Mouse (Mus musculus) liver, adult 2 months (tissue): ENCODE measurements around the gene Aff3. TPM values are rescaled to one million over a fixed set of nuclear protein-coding genes. Genes with fewer than 3 reads are reported as not detected.

ENCODE experiments used
- DNase-seq: peaks from one replicate; pipeline ENCODE4 v3.0.0-alpha.2; 2011; ENCODE audit warnings: low read depth, low spot score; ENCODE audit errors: extremely low read depth
- H3K27ac ChIP-seq: fragments of 200-500 bp; replicated peaks from 2 replicates; pipeline ENCODE4 v1.5.1; 2012; ENCODE audit warnings: low read depth, mild to moderate bottlenecking, control low read depth, inconsistent platforms, low read length; ENCODE audit not compliant: insufficient read depth
- H3K27me3 ChIP-seq: fragments of 200-500 bp; 2 replicates; pipeline ENCODE4 v1.6.1; 2012; ENCODE audit warnings: mild to moderate bottlenecking, moderate library complexity, low read length, inconsistent platforms; ENCODE audit not compliant: control insufficient read depth, insufficient read depth
- H3K36me3 ChIP-seq: fragments of 200-500 bp; 2 replicates; pipeline ENCODE4 v1.6.1; 2012; ENCODE audit warnings: low read length, inconsistent platforms; ENCODE audit not compliant: control insufficient read depth, insufficient read depth
- H3K4me1 ChIP-seq: fragments of 200-500 bp; 2 replicates; pipeline ENCODE4 v1.6.1; 2011; ENCODE audit warnings: low read length; ENCODE audit not compliant: control insufficient read depth, insufficient read depth
- H3K4me3 ChIP-seq: fragments of 200-500 bp; 2 replicates; pipeline ENCODE4 v1.5.1; 2011; ENCODE audit warnings: low read depth, mild to moderate bottlenecking, control low read depth, low read length, moderate library complexity; ENCODE audit not compliant: insufficient read depth
- H3K79me2 ChIP-seq: fragments of 200-500 bp; 2 replicates; pipeline ENCODE4 v1.6.1; 2012; ENCODE audit warnings: inconsistent platforms, mild to moderate bottlenecking, low read length, moderate library complexity; ENCODE audit not compliant: control insufficient read depth, insufficient read depth
- H3K9ac ChIP-seq: fragments of 200-500 bp; 2 replicates; pipeline ENCODE4 v1.6.1; 2012; ENCODE audit warnings: low read depth, mild to moderate bottlenecking, control low read depth, inconsistent platforms, low read length
- CTCF ChIP-seq: fragments of 200-500 bp; IDR thresholded peaks from 2 replicates; pipeline ENCODE4 v1.5.1; 2011; ENCODE audit warnings: low read depth, low read length, control low read depth
- POLR2A ChIP-seq: fragments of 200-500 bp; IDR thresholded peaks from 2 replicates; pipeline ENCODE4 v1.6.1; 2011; ENCODE audit warnings: low read length, control low read depth; ENCODE audit not compliant: insufficient read depth; ENCODE audit errors: extremely low read depth
- WGBS: fragments of 180-500 bp; shearing (Covaris S2); methylation state at CpG from one replicate; pipeline ENCODE4 v1.1.7; 2018; 5-methylcytosine and 5-hydroxymethylcytosine counted together
- polyA plus RNA-seq: library from polyadenylated mRNA; depleted of rRNA; stranded (reverse); fragments of >200 nt; gene quantifications from 2 replicates; pipeline ENCODE4 v1.2.3, GENCODE M21; 2012
- total RNA-seq: library from RNA; depleted of rRNA; stranded (reverse); fragments of >200 nt; gene quantifications from 2 replicates; pipeline ENCODE4 v1.2.3, GENCODE M21; 2014

Gene Aff3
- total and polyA plus RNA-seq, 2 experiments: 0.18 to 0.28 TPM

DNA sequence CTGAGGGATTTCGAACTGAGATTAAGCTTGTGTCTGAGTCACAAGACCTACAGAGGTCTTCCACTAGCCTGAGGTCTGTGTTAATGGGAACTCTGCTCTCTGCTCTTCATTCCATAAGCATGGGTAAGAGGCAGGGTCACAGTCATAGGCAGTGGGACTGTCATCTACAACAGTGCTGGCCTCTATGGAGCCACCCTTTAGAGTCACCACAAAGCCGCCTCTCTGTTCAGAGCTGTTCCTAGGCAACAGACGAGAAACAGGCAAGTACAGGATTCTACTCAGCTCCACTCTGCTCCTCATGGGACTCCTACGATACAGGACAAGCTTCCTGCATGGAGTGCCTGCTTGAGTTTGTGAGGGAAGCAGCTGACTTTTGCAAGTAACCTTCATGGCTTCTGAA lies 371.9 kb downstream of the Aff3 start:
- WGBS: 89% methylated on average over 4 of the region's 4 CpGs
- H3K79me2 ChIP-seq: no peaks in the 10 kb centered on the region
- H3K4me3 ChIP-seq: no peak overlapping the region
- DNase-seq: no peak
- TF ChIP-seq CTCF (no peak), POLR2A (no peak)
- no peaks in the 10 kb centered on the region; the same call in 1 of the 2 replicates for H3K27me3 ChIP-seq
- H3K9ac ChIP-seq: no peak overlapping the region
- no peak overlapping the region for H3K27ac ChIP-seq
- no peaks in the 10 kb centered on the region for H3K36me3 ChIP-seq
- no peaks in the 10 kb centered on the region for H3K4me1 ChIP-seq

DNA sequence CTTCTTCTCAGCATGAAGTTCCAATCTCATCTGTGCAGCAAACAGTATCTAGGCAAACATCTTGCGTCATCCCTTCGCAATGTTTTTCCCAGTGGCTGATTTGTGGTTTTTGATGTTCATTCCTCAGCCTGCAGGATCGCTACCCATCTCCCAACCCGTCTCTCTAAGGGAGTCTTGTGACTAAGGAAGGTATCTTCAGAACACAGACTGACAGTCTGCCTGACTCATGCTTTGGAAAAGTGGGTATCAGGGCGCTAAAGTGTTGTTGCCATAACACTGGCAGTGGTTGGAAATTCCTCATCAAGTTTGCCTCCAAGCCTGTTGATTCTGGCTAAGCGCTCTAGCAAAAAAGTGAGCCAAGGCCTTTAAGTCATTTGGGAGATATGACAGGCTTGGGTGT lies 372.8 kb downstream of the Aff3 start:
- Histone ChIP-seq H3K4me1 (no peaks in the 10 kb centered on the region), H3K4me3 (no peak overlapping the region), H3K79me2 (no peaks in the 10 kb centered on the region), H3K27me3 (no peaks in the 10 kb centered on the region; the same call in 1 of the 2 replicates), H3K9ac (no peak overlapping the region), H3K36me3 (no peaks in the 10 kb centered on the region), H3K27ac (no peak overlapping the region)
- DNase-seq: no peak
- no peak for TF ChIP-seq CTCF
- no peak for TF ChIP-seq POLR2A
- 67% methylated on average over 6 of the region's 6 CpGs for WGBS

DNA sequence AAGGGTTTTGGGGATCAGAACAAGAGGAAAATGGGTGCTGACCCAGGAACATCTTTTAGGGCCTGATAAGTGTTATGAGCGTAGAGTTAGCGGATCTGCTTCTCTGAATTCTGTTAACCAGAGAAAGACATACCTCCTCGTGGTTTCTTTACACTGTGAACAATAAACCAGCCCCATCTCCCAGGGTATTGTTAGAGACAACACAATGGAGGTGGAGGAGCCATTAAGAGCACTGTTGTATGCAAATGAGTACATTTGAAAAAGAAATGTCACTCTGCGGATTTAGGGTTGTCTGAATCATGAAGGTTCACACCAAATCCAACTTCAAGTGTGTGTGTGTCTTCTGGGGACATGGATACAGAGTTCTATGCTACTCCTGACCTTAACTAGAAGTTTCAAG lies 373.3 kb downstream of the Aff3 start:
- DNase-seq: no peak
- no peaks in the 10 kb centered on the region for H3K79me2 ChIP-seq
- WGBS: 84% methylated on average over 4 of the region's 4 CpGs
- H3K9ac ChIP-seq: no peak overlapping the region
- H3K36me3 ChIP-seq: no peaks in the 10 kb centered on the region
- TF ChIP-seq POLR2A (no peak), CTCF (no peak)
- H3K4me3 ChIP-seq: no peak overlapping the region
- no peaks in the 10 kb centered on the region for H3K4me1 ChIP-seq
- no peaks in the 10 kb centered on the region; the same call in 1 of the 2 replicates for H3K27me3 ChIP-seq
- no peak overlapping the region for H3K27ac ChIP-seq

DNA sequence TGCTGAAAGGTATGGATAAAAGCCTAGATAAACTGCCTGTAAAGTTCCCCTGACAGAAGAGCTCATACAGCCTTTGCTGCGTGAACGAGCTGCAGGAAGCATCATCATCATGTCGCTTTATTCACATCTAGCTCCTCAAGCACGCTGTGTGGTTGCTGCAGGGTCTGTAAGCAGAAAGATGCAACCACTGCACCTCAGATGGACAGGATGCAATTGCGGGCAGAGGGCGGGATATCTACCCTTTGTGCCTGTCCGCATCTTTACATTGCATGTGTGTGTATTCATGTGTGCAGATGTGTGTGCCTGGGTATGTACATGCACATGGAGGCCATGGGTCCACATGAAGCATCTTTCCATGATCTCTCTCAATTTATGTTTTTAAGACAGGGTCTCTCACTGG lies 373.9 kb downstream of the Aff3 start:
- no peaks in the 10 kb centered on the region; the same call in 1 of the 2 replicates for H3K27me3 ChIP-seq
- 98% methylated on average over 7 of the region's 7 CpGs for WGBS
- no peaks in the 10 kb centered on the region for H3K36me3 ChIP-seq
- DNase-seq: no peak
- H3K9ac ChIP-seq: no peak overlapping the region
- H3K27ac ChIP-seq: no peak overlapping the region
- H3K79me2 ChIP-seq: no peaks in the 10 kb centered on the region
- no peak overlapping the region for H3K4me3 ChIP-seq
- no peaks in the 10 kb centered on the region for H3K4me1 ChIP-seq
- no peak for TF ChIP-seq POLR2A
- TF ChIP-seq CTCF: no peak

DNA sequence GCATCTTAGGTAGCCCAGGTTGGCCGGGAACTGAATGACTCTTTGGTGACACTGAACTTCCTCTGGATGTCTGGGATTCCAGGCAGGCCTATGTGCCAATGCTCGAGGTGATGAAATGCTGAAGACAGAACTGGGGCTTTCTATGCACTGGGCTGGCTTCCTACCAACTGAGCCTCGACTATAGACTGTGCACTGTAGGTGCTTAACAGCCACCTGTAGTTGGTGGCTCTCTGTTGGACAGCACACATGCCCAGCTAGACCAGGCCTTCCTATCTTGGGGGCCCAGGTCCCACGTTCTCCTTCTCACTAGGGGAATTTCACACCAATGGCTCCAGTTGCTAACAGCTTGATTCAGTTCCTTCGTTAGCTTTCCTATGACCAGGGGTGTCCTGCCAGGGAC lies 374.9 kb downstream of the Aff3 start:
- Histone ChIP-seq H3K4me1 (no peaks in the 10 kb centered on the region), H3K36me3 (no peaks in the 10 kb centered on the region), H3K79me2 (no peaks in the 10 kb centered on the region), H3K9ac (no peak overlapping the region), H3K27ac (no peak overlapping the region), H3K27me3 (no peaks in the 10 kb centered on the region; the same call in 1 of the 2 replicates), H3K4me3 (no peak overlapping the region)
- no peak for TF ChIP-seq CTCF
- TF ChIP-seq POLR2A: no peak
- 82% methylated on average over 5 of the region's 5 CpGs for WGBS
- no peak for DNase-seq

DNA sequence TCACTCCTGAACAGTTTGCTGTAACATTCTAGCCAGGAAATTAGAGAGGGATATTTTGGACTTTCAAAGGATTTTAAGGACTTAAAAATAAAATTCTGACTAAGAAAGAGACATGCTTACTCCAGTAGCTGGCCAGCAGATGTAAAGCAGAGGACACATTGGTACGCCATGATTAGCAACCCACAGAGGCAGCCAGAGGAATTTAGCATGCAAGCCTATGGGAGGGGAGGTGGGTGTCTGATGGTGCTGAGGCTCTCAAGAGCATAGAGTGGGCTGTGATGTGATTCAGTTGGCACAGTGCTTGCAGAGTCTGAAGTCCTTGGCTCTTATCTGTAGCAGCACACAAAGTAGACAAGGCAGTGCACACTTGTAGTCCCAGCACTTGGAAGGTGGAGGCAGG lies 376.0 kb downstream of the Aff3 start:
- H3K27ac ChIP-seq: no peak overlapping the region
- no peaks in the 10 kb centered on the region for H3K36me3 ChIP-seq
- 100% methylated on average over 1 of the region's 1 CpGs for WGBS
- no peak for TF ChIP-seq CTCF
- H3K27me3 ChIP-seq: no peaks in the 10 kb centered on the region; the same call in 1 of the 2 replicates
- no peaks in the 10 kb centered on the region for H3K79me2 ChIP-seq
- no peak for DNase-seq
- H3K9ac ChIP-seq: no peak overlapping the region
- no peak overlapping the region for H3K4me3 ChIP-seq
- H3K4me1 ChIP-seq: no peaks in the 10 kb centered on the region
